In the genomic region with DNA sequence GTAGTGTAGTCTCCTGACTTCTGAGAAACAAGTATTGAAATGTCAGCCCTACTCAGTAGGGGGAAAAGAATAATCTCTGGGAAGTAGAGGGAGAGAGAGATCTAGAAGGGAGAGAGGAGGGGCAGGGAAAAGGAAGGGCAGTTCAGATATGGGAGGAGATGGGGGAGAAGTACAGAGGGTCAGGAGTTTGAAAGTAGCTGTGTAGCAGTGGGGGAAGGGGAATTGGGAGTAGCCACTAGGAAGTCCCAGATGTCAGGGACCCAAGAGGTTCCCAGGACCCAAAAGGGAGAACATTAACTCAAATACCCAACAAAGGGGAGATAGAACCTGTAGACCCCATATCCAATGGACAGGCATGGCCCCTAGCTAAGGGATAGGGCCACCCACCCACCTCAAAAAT, we compare ENCODE assay signal across 28 mouse cellular contexts. TPM values are rescaled to one million over a fixed set of nuclear protein-coding genes. Genes with fewer than 3 reads are reported as not detected.
A peak's percentile ranks its signal among the peaks of the same experiment; 100 is the strongest.
DNase-seq lines count a peak whose midpoint lies in the region; ATAC-seq and TF ChIP-seq lines count a peak whose summit lies in the region.
"Had no signal": no experiment of that assay in that cellular context is flagged by ENCODE, and none has a peak within 500 bp of the region (broad histone marks: within the 10 kb centered on the region; RNA-seq: fewer than 3 reads in every experiment).

TSS of gene Tdo2 (minus strand) at position 101 of the 400 bp plus-strand sequence.

- DNase-seq in adrenal gland, postnatal 10 days = no peak
- no peak for DNase-seq in adrenal gland, adult 18-20 months (ENCODE audit: low spot score in 2 of 2)
- no peak for DNase-seq in layer of hippocampus, adult 18-20 months (ENCODE audit: low spot score in 2 of 2)
- DNase-seq in layer of hippocampus, postnatal 10 days (ENCODE audit: low spot score in 2 of 2) = no peak
- no peak for DNase-seq in layer of hippocampus, postnatal 25 days (ENCODE audit: extremely low spot score in 1 of 2, low spot score in 1 of 2)
- DNase-seq in layer of hippocampus, adult 11-12 months (ENCODE audit: low spot score) = no peak
- DNase-seq in liver, adult 2 months (ENCODE audit: extremely low read depth, low read depth, low spot score) = no peak
- DNase-seq in liver, embryonic 11.5 days (ENCODE audit: low spot score) = no peak
- DNase-seq: adrenal gland, adult 2 months; adrenal gland, postnatal 36 days; B cell, adult 2 months; cerebellum, adult 11-12 months; cerebellum, adult 2 months; cerebellum, adult 9-10 months; cerebellum, postnatal 10 days; cerebellum, postnatal 25 days; forebrain, postnatal 0 days had no signal

- peak within 1 kb of the TSS; percentile 81 for H3K9ac ChIP-seq in liver, adult 2 months (ENCODE audit: low read depth, low read length)
- no peak within 1 kb of the TSS for H3K9ac ChIP-seq in liver, embryonic 11.5 days (ENCODE audit: low read depth, low read length)
- H3K9ac ChIP-seq: embryonic facial prominence, embryonic 12.5 days; forebrain, embryonic 13.5 days; forebrain, embryonic 15.5 days; forebrain, postnatal 0 days had no signal

- no peak for TF ChIP-seq CTCF in liver, adult 2 months (IDR thresholded peaks at IDR 0.05; ENCODE audit: low read depth, low read length)

- H3K4me2 ChIP-seq in liver, embryonic 11.5 days = no peak within 1 kb of the TSS
- H3K4me2 ChIP-seq: embryonic facial prominence, embryonic 12.5 days; forebrain, embryonic 13.5 days; forebrain, embryonic 15.5 days had no signal

- ATAC-seq in liver, embryonic 11.5 days (replicated peaks; ENCODE audit: low FRiP score) = no peak
- ATAC-seq: activated CD4-positive, CD25-positive, alpha-beta regulatory T cell, adult 4 months; CD4-positive, CD25-positive, alpha-beta regulatory T cell, adult 4 months; forebrain, embryonic 13.5 days; forebrain, embryonic 15.5 days; forebrain, postnatal 0 days; Patski had no signal

- H3K79me2 ChIP-seq in liver, adult 2 months (ENCODE audit: control insufficient read depth, insufficient read depth, low read length) = 0 out of 2 replicates have a peak, but pooled peaks cover 4% of the 10 kb centered on the region

- peaks cover 28% of the 10 kb centered on the region for H3K36me3 ChIP-seq in liver, adult 2 months (ENCODE audit: control insufficient read depth, insufficient read depth, low read length)
- no peaks in the 10 kb centered on the region for H3K36me3 ChIP-seq in liver, embryonic 11.5 days (ENCODE audit: control insufficient read depth, insufficient read depth, low read length)
- H3K36me3 ChIP-seq: embryonic facial prominence, embryonic 10.5 days; embryonic facial prominence, embryonic 12.5 days; forebrain, embryonic 15.5 days; G1E had no signal

- TF ChIP-seq POLR2A in liver, adult 2 months (IDR thresholded peaks at IDR 0.05; ENCODE audit: extremely low read depth, insufficient read depth, low read length) = no peak

- H3K9me3 ChIP-seq in liver, embryonic 11.5 days (ENCODE audit: control insufficient read depth, low read length) = no peaks in the 10 kb centered on the region
- H3K9me3 ChIP-seq: embryonic facial prominence, embryonic 10.5 days; embryonic facial prominence, embryonic 12.5 days; forebrain, embryonic 13.5 days; forebrain, embryonic 15.5 days; G1E had no signal

- H3K4me1 ChIP-seq in liver, adult 2 months (ENCODE audit: control insufficient read depth, insufficient read depth, low read length) = peaks cover 16% of the 10 kb centered on the region
- no peaks in the 10 kb centered on the region for H3K4me1 ChIP-seq in liver, embryonic 11.5 days (replicated peaks; ENCODE audit: control insufficient read depth, insufficient read depth, low read length)
- H3K4me1 ChIP-seq: embryonic facial prominence, embryonic 10.5 days; embryonic facial prominence, embryonic 12.5 days; forebrain, embryonic 13.5 days; forebrain, embryonic 15.5 days had no signal

- no peaks in the 10 kb centered on the region for H3K27me3 ChIP-seq in liver, adult 2 months (ENCODE audit: control insufficient read depth, insufficient read depth, low read length)
- H3K27me3 ChIP-seq in liver, embryonic 11.5 days (replicated peaks; ENCODE audit: control insufficient read depth, insufficient read depth, low read length) = no peaks in the 10 kb centered on the region
- H3K27me3 ChIP-seq: CH12.LX; embryonic facial prominence, embryonic 12.5 days; forebrain, embryonic 13.5 days; forebrain, embryonic 15.5 days had no signal

- H3K27ac ChIP-seq in liver, adult 2 months (replicated peaks; ENCODE audit: insufficient read depth, low read depth, low read length) = peak within 1 kb of the TSS; percentile 94
- no peak within 1 kb of the TSS for H3K27ac ChIP-seq in liver, embryonic 11.5 days (ENCODE audit: low read depth, low read length)
- H3K27ac ChIP-seq: embryonic facial prominence, embryonic 10.5 days; embryonic facial prominence, embryonic 12.5 days; forebrain, embryonic 13.5 days; forebrain, embryonic 15.5 days had no signal

- H3K4me3 ChIP-seq in liver, adult 2 months (ENCODE audit: insufficient read depth, low read depth, low read length) = peak within 1 kb of the TSS; percentile 69
- H3K4me3 ChIP-seq in liver, embryonic 11.5 days (ENCODE audit: low read depth, low read length) = no peak within 1 kb of the TSS
- H3K4me3 ChIP-seq: embryonic facial prominence, embryonic 10.5 days; embryonic facial prominence, embryonic 12.5 days; forebrain, embryonic 13.5 days; forebrain, embryonic 15.5 days had no signal

RNA-seq across cellular contexts. Expression of gene Tdo2, which starts in this region (rescaled TPM):
- total RNA-seq in adrenal gland, postnatal 10 days (2021) = 10 to 100 TPM; 29.6 to 65.4 TPM
- total RNA-seq in adrenal gland, adult 18-20 months (2021) = 1 to 10 TPM in 1 of 2 experiments, under 1 TPM in 1; 0.10 to 3.5 TPM
- total RNA-seq in layer of hippocampus, adult 18-20 months (2021) = 10 to 100 TPM; 10.9 to 12.6 TPM
- 1 to 10 TPM; 5.3 to 6.1 TPM for total RNA-seq in layer of hippocampus, postnatal 10 days (2021)
- total RNA-seq in layer of hippocampus, postnatal 25 days (2021) = 10 to 100 TPM; 16.3 to 19.4 TPM
- total RNA-seq in liver, adult 2 months (2014; rRNA removed) = 2,393 and 2,551 TPM in 2 replicates
- 931 and 1,118 TPM in 2 replicates for polyA plus RNA-seq in liver, adult 2 months (2012; rRNA removed)
- 0.38 and 0.71 TPM in 2 replicates for polyA plus RNA-seq in liver, embryonic 11.5 days (2014; fragmentation: Nextera tagmentation; extraction: Ambion mirVana)
- total RNA-seq: CH12.LX, G1E had no signal
- polyA plus RNA-seq: embryonic facial prominence, embryonic 14.5 days; forebrain, embryonic 11.5 days; G1E had no signal

Comparison
In these comparisons a context has a peak if more than half of its experiments do, and no peak if none do; other contexts are left out.
1. RNA of gene Tdo2 (total RNA-seq): 2,393 to 2,551 TPM in liver, adult 2 months; 29.6 to 65.4 TPM in adrenal gland, postnatal 10 days, 16.3 to 19.4 TPM in layer of hippocampus, postnatal 25 days, 10.9 to 12.6 TPM in layer of hippocampus, adult 18-20 months, 5.3 to 6.1 TPM in layer of hippocampus, postnatal 10 days and 0.10 to 3.5 TPM in adrenal gland, adult 18-20 months; every median in the first group is over 10 times any median in the second.
2. RNA of gene Tdo2 (polyA plus RNA-seq): 931 to 1,118 TPM in liver, adult 2 months; 0.38 to 0.71 TPM in liver, embryonic 11.5 days; every median in the first group is over 100 times any median in the second.